Mouse (Mus musculus) testis, adult 2 months (tissue): Measurements from ENCODE around the gene Nav2. TPM values are rescaled to one million over a fixed set of nuclear protein-coding genes. Genes with fewer than 3 reads are reported as not detected.

Experiments used
- H3K27ac ChIP-seq: fragments of 200-500 bp; 2 replicates; pipeline ENCODE4 v1.5.1; 2012; ENCODE audit warnings: low read depth, low read length; ENCODE audit not compliant: control insufficient read depth, insufficient read depth
- H3K27me3 ChIP-seq: fragments of 200-500 bp; 2 replicates; pipeline ENCODE4 v1.6.1; 2012; ENCODE audit warnings: mild to moderate bottlenecking, low read length, moderate library complexity; ENCODE audit not compliant: control insufficient read depth, insufficient read depth
- H3K36me3 ChIP-seq: fragments of 200-500 bp; 2 replicates; pipeline ENCODE4 v1.6.1; 2012; ENCODE audit warnings: mild to moderate bottlenecking, low read length; ENCODE audit not compliant: control insufficient read depth, insufficient read depth
- H3K4me1 ChIP-seq: fragments of 200-500 bp; 2 replicates; pipeline ENCODE4 v1.6.1; 2012; ENCODE audit warnings: low read length; ENCODE audit not compliant: control insufficient read depth, insufficient read depth
- H3K4me3 ChIP-seq: fragments of 200-500 bp; 2 replicates; pipeline ENCODE4 v1.5.1; 2012; ENCODE audit warnings: low read depth, mild to moderate bottlenecking, low read length, moderate library complexity, mixed read lengths; ENCODE audit not compliant: control insufficient read depth
- CTCF ChIP-seq: fragments of 200-500 bp; IDR thresholded peaks from 2 replicates; pipeline ENCODE4 v1.5.1; 2012; ENCODE audit warnings: low read depth, mild to moderate bottlenecking, inconsistent platforms, low read length, moderate library complexity; ENCODE audit not compliant: control insufficient read depth, insufficient read depth, insufficient replicate concordance
- POLR2A ChIP-seq: fragments of 200-500 bp; IDR thresholded peaks from 2 replicates; pipeline ENCODE4 v1.6.1; 2012; ENCODE audit warnings: low read depth, mild to moderate bottlenecking, inconsistent platforms, low read length, moderate library complexity; ENCODE audit not compliant: control insufficient read depth
- polyA plus RNA-seq: library from polyadenylated mRNA; depleted of rRNA; stranded (reverse); fragments of >200 nt; gene quantifications from 2 replicates; pipeline ENCODE4 v1.2.3, GENCODE M21; 2012

Nav2 gene
- polyA plus RNA-seq, 1 experiment: 20.8 TPM

DNA sequence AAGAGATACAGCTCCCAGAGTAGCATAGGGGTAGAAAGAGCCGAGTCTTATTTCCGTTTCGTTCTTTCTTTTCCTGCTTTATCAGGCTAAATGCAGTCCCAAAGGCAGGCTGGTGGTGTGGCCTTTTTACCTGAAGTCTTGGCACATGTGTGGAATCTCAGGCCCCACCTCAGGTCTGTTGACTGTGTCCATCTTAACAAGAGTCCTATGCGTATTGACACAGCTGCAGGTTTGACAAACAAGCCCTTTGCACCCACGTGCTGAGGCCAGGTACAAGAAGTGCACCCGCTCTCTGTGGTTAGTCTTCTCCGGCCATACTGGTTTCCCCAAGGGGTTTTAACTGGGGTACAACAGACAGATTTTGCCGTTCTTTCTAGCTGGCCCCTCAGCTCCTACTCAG, 256.4 kb downstream of the Nav2 start:
- Histone ChIP-seq H3K27me3 (no peaks in the 10 kb centered on the region), H3K4me3 (no peak overlapping the region), H3K27ac (no peak overlapping the region), H3K36me3 (no peaks in the 10 kb centered on the region), H3K4me1 (no peaks in the 10 kb centered on the region)
- TF ChIP-seq POLR2A (no peak), CTCF (no peak)

DNA sequence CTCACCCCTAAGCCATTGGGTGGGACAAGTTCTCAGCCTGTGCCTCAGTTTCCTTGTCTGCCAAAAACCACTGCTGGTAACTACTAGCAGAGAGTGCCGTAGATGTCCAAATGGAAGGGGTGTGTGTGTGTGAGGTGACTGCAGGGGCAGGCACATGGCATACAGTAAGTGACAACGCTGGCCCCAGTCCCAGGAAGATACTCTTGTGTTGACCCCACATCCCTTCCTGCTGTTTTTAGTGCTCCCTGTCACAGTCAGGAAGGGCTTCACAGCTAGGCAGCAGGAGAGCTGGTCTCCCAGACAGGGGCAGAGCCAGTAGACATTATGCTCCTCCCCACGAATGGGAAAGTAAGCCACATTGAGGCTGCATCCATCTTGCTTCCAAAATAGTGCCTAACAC, 264.4 kb downstream of the Nav2 start:
- no peaks in the 10 kb centered on the region for H3K36me3 ChIP-seq
- H3K4me3 ChIP-seq: no peak overlapping the region
- no peaks in the 10 kb centered on the region for H3K27me3 ChIP-seq
- no peak overlapping the region for H3K27ac ChIP-seq
- TF ChIP-seq CTCF (no peak), POLR2A (no peak)
- no peaks in the 10 kb centered on the region for H3K4me1 ChIP-seq

GRCm38 (mm10) chr7:49175784-49176409, 267.4 kb downstream of the Nav2 start:
- TF ChIP-seq POLR2A (no peak), CTCF (no peak)
- no peaks in the 10 kb centered on the region for H3K27me3 ChIP-seq
- no peaks in the 10 kb centered on the region for H3K4me1 ChIP-seq
- no peak overlapping the region for H3K4me3 ChIP-seq
- H3K27ac ChIP-seq: no peak overlapping the region
- no peaks in the 10 kb centered on the region for H3K36me3 ChIP-seq

DNA sequence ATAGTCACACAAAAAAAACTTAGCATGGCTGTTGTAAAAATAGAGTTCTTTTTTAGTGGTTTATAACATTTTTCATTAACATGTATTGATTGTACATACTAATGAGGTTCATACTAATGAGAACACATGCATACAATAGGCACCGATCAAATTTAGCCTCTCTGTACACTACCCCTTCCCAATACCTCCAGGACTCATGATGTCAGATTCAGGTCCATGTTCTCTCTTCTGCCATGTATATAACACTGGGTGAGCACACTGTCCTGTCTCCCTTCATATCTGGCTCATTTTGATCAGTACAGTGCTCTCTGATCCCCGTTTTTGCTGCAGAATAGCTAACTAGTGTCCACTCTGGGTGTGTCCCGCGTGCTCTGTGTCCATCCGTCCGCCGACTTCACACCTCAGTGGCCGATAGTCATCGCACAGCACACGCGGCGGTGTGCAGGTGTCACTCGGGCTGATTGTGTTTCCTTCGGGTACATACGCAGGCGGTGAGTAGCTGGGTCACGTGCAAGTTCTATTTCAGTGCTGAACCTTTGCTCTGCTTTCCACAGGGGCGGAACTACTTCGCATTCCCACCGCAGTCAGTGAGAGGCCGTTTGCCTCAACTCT, 268.2 kb downstream of the Nav2 start:
- H3K4me1 ChIP-seq: no peaks in the 10 kb centered on the region
- no peaks in the 10 kb centered on the region for H3K36me3 ChIP-seq
- no peak overlapping the region for H3K4me3 ChIP-seq
- no peaks in the 10 kb centered on the region for H3K27me3 ChIP-seq
- no peak overlapping the region for H3K27ac ChIP-seq
- no peak for TF ChIP-seq CTCF
- no peak for TF ChIP-seq POLR2A

GRCm38 (mm10) chr7:49178217-49178616, 269.7 kb downstream of the Nav2 start:
- TF ChIP-seq CTCF (no peak), POLR2A (no peak)
- no peak overlapping the region for H3K4me3 ChIP-seq
- H3K36me3 ChIP-seq: no peaks in the 10 kb centered on the region
- no peak overlapping the region for H3K27ac ChIP-seq
- H3K27me3 ChIP-seq: no peaks in the 10 kb centered on the region
- no peaks in the 10 kb centered on the region for H3K4me1 ChIP-seq

DNA sequence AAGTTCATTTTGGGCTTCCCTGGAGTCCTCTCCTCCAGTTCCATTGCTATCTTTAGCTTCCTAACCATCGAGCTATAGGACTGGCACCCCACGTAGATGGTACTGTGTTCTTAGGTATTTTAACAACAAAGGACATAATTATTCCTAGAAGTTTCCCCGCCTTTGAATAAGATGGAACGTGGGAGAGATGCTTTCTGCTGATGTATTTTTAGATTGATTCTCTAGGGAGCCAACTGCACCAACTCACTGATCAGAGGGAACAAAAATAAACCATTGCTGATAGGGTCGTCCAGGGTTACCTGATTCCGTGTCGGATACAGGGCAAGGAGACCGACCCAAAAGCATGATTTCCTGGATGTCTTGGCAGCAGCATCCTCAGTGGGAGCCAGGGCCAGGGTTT, 272.5 kb downstream of the Nav2 start:
- H3K4me3 ChIP-seq: no peak overlapping the region
- H3K36me3 ChIP-seq: no peaks in the 10 kb centered on the region
- TF ChIP-seq CTCF (no peak), POLR2A (no peak)
- no peaks in the 10 kb centered on the region for H3K27me3 ChIP-seq
- no peak overlapping the region for H3K27ac ChIP-seq
- H3K4me1 ChIP-seq: no peaks in the 10 kb centered on the region

DNA sequence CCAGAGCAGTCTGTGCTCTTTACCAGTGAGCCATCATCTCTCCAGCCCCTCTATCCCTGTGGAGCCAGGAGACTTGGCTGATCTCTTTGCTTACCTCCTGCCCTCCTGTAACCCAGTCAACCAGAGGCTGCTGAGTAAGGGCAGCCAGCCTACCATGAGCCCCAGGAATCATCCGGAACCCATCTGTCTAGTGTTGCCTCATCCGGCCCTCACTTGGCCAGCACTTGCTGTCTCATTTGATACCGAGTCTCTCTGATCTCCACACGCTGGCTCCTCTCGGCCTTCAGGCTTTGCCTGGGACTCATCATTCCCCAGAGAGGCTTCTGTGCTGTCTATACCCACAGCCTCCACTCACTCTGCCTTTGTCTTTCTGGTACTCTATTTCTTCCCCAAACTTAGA, 273.9 kb downstream of the Nav2 start:
- Histone ChIP-seq H3K27ac (no peak overlapping the region), H3K4me3 (no peak overlapping the region), H3K27me3 (no peaks in the 10 kb centered on the region), H3K4me1 (no peaks in the 10 kb centered on the region), H3K36me3 (no peaks in the 10 kb centered on the region)
- no peak for TF ChIP-seq CTCF
- no peak for TF ChIP-seq POLR2A

- no peaks in the 10 kb centered on the region for H3K4me1 ChIP-seq
Observed at GRCm38 (mm10) chr7:49183696-49184095, 275.2 kb downstream of the Nav2 start.

More at GRCm38 (mm10) chr7:49183696-49184095, 275.2 kb downstream of the Nav2 start:
- Histone ChIP-seq H3K4me3 (no peak overlapping the region), H3K27me3 (no peaks in the 10 kb centered on the region), H3K27ac (no peak overlapping the region), H3K36me3 (no peaks in the 10 kb centered on the region)
- TF ChIP-seq CTCF (no peak), POLR2A (no peak)
